Mouse (Mus musculus) embryonic fibroblast, embryonic 13.5 days (primary cell): ENCODE results near the gene 4930404H24Rik.

Experiments
- CTCF ChIP-seq: IDR thresholded peaks from 2 replicates; pipeline ENCODE4 v1.5.1; 2011; ENCODE audit warnings: mild to moderate bottlenecking, control low read depth, low read length, moderate library complexity, borderline replicate concordance; ENCODE audit not compliant: insufficient read depth
- POLR2A ChIP-seq: IDR thresholded peaks from 2 replicates; pipeline ENCODE4 v1.6.1; 2011; ENCODE audit warnings: low read depth, mild to moderate bottlenecking, control low read depth, low read length, moderate library complexity

GRCm38 (mm10) chr2:153490116-153490515, 2.5 kb upstream of the 4930404H24Rik start:
- no peak for TF ChIP-seq POLR2A
- TF ChIP-seq CTCF, result no peak
